ENCODE assay signal across 21 mouse cellular contexts in the genomic region with DNA sequence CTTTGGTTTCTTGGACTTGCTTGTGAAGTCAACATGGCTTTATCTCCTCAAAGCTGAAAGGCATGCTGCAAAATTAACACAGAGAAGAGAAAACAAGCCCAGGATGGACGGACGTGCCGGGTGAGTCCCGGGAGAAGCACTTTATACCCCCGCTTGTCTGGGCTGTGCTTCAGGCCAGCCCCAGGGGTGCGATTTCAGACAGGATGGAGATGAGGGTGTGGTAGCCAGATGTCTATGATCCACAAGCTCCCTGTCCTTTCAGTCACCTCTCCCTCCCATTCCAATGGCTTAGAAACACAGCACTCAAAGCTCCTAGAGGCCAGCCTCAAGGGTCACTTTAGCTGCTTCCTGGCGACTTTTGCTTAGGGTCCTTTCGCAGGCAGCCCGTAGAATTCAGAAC. TPM values are rescaled to one million over a fixed set of nuclear protein-coding genes. Genes with fewer than 3 reads are reported as not detected.
DNase-seq lines count a peak whose midpoint lies in the region; ATAC-seq and TF ChIP-seq lines count a peak whose summit lies in the region.
"Had no signal": no experiment of that assay in that cellular context is flagged by ENCODE, and none has a peak within 500 bp of the region (broad histone marks: within the 10 kb centered on the region; RNA-seq: fewer than 3 reads in every experiment).

No protein-coding gene starts in this region.

- no peak overlapping the region for H3K4me2 ChIP-seq in kidney, embryonic 14.5 days (replicated peaks; ENCODE audit: low read depth, low read length)
- H3K4me2 ChIP-seq: embryonic facial prominence, embryonic 13.5 days; forebrain, embryonic 13.5 days; hindbrain, embryonic 12.5 days; limb, embryonic 12.5 days had no signal

- TF ChIP-seq POLR2A in cerebellum, adult 2 months (IDR thresholded peaks at IDR 0.05; ENCODE audit: borderline replicate concordance, insufficient read depth, low read length): no peak

- H3K36me3 ChIP-seq in kidney, embryonic 14.5 days (ENCODE audit: control insufficient read depth, insufficient read depth, low read length): no peaks in the 10 kb centered on the region
- no peaks in the 10 kb centered on the region for H3K36me3 ChIP-seq in hindbrain, embryonic 10.5 days
- H3K36me3 ChIP-seq: embryonic facial prominence, embryonic 13.5 days; hindbrain, embryonic 12.5 days; limb, embryonic 12.5 days had no signal

- 37% methylated on average over 9 of the region's 9 CpGs for WGBS in kidney, embryonic 14.5 days
- WGBS in cerebellum, adult 2 months: 75% methylated on average over 9 of the region's 9 CpGs
- 70% methylated on average over 9 of the region's 9 CpGs for WGBS in hindbrain, embryonic 10.5 days

- H3K9ac ChIP-seq in kidney, embryonic 14.5 days (ENCODE audit: low read depth, low read length): no peak overlapping the region
- H3K9ac ChIP-seq: embryonic facial prominence, embryonic 13.5 days; forebrain, embryonic 13.5 days; hindbrain, embryonic 12.5 days; limb, embryonic 12.5 days; liver, postnatal 0 days had no signal

- H3K9me3 ChIP-seq in kidney, embryonic 14.5 days (ENCODE audit: control insufficient read depth, low read length): no peaks in the 10 kb centered on the region
- no peaks in the 10 kb centered on the region for H3K9me3 ChIP-seq in hindbrain, embryonic 10.5 days
- H3K9me3 ChIP-seq: embryonic facial prominence, embryonic 13.5 days; forebrain, embryonic 13.5 days; hindbrain, embryonic 12.5 days; limb, embryonic 12.5 days had no signal

- H3K4me3 ChIP-seq in kidney, embryonic 14.5 days (ENCODE audit: low read length): no peak overlapping the region
- H3K4me3 ChIP-seq in cerebellum, adult 2 months (replicated peaks; ENCODE audit: insufficient read depth, low read depth, low read length): no peak overlapping the region
- H3K4me3 ChIP-seq in hindbrain, embryonic 10.5 days: no peak overlapping the region
- H3K4me3 ChIP-seq: embryonic facial prominence, embryonic 13.5 days; forebrain, embryonic 13.5 days; hindbrain, embryonic 12.5 days; limb, embryonic 12.5 days had no signal

- H3K27me3 ChIP-seq in kidney, embryonic 14.5 days (ENCODE audit: control insufficient read depth, insufficient read depth, low read length): no peaks in the 10 kb centered on the region
- no peaks in the 10 kb centered on the region for H3K27me3 ChIP-seq in cerebellum, adult 2 months (ENCODE audit: control insufficient read depth, insufficient read depth, low read length)
- no peaks in the 10 kb centered on the region for H3K27me3 ChIP-seq in hindbrain, embryonic 10.5 days (ENCODE audit: insufficient read depth, poor library complexity, severe bottlenecking)
- H3K27me3 ChIP-seq: embryonic facial prominence, embryonic 13.5 days; forebrain, embryonic 13.5 days; hindbrain, embryonic 12.5 days; limb, embryonic 12.5 days had no signal

- peaks cover 7% of the 10 kb centered on the region; the same call in 1 of the 2 replicates for H3K4me1 ChIP-seq in kidney, embryonic 14.5 days (ENCODE audit: control insufficient read depth, insufficient read depth, low read length)
- no peaks in the 10 kb centered on the region for H3K4me1 ChIP-seq in cerebellum, adult 2 months (ENCODE audit: control insufficient read depth, insufficient read depth, low read length)
- 0 out of 2 replicates have a peak, but pooled peaks cover 4% of the 10 kb centered on the region for H3K4me1 ChIP-seq in hindbrain, embryonic 10.5 days (replicated peaks)
- H3K4me1 ChIP-seq: forebrain, embryonic 13.5 days had no signal

- TF ChIP-seq CTCF in cerebellum, adult 2 months (IDR thresholded peaks at IDR 0.05; ENCODE audit: borderline replicate concordance, insufficient read depth, low read depth, low read length): no peak

- no peak for DNase-seq in kidney, adult 9 months
- DNase-seq in ES-CJ7 (ENCODE audit: low read depth, low spot score) (peak; percentile 56), R1 (ENCODE audit: low read depth, low spot score) (peak; percentile 63)
- peak; percentile 69 for DNase-seq in gastrocnemius, postnatal 14 days
- no peak for DNase-seq in frontal cortex, adult 2 months (ENCODE audit: extremely low spot score in 1 of 2, low spot score in 1 of 2)
- no peak for DNase-seq in cerebellum, adult 2 months
- no peak for DNase-seq in hindbrain, embryonic 10.5 days (ENCODE audit: low spot score)
- DNase-seq: cerebellum, postnatal 14 days; liver, postnatal 0 days; midbrain, embryonic 14.5 days; thymus, postnatal 4 days had no signal

- ATAC-seq in kidney, embryonic 14.5 days (ENCODE audit: low FRiP score, low TSS enrichment): 0 out of 2 replicates have a peak, but pooled peaks have one; percentile 35
- ATAC-seq: activated CD4-positive, CD25-positive, alpha-beta regulatory T cell, adult 4 months; CD4-positive, CD25-positive, alpha-beta regulatory T cell, adult 4 months; forebrain, embryonic 13.5 days; liver, postnatal 0 days had no signal

- intact Hi-C loops in gastrocnemius, postnatal 14 days (cut with DNase I; ENCODE audit: low total_unique reads): no loop called here

- H3K27ac ChIP-seq in kidney, embryonic 14.5 days (ENCODE audit: low read depth, low read length): no peak overlapping the region
- no peak overlapping the region for H3K27ac ChIP-seq in cerebellum, adult 2 months (ENCODE audit: insufficient read depth, low read length)
- no peak overlapping the region for H3K27ac ChIP-seq in hindbrain, embryonic 10.5 days
- H3K27ac ChIP-seq: embryonic facial prominence, embryonic 13.5 days; forebrain, embryonic 13.5 days; hindbrain, embryonic 12.5 days; limb, embryonic 12.5 days had no signal

RNA-seq across cellular contexts. Expression of a gene that starts 3.8 kb away (rescaled TPM):
- polyA plus RNA-seq in kidney, embryonic 14.5 days (2014; fragmentation: Nextera tagmentation; extraction: Ambion mirVana): 0.30 and 0.50 TPM in 2 replicates
- total RNA-seq in gastrocnemius, postnatal 14 days (2021): not detected
- 0.40 and 0.42 TPM in 2 replicates for polyA plus RNA-seq in frontal cortex, adult 2 months (2012; rRNA removed)
- not detected in 2 replicates for polyA plus RNA-seq in cerebellum, adult 2 months (2012; rRNA removed)
- 0.29 TPM in 1 of 2 replicates, not detected in the other for polyA plus RNA-seq in hindbrain, embryonic 10.5 days (2016; fragmentation: Nextera tagmentation; extraction: Ambion mirVana)
- total RNA-seq: adrenal gland, postnatal 4 days; layer of hippocampus, adult 18-20 months; left cerebral cortex, adult 18-20 months had no signal
- polyA plus RNA-seq: activated CD4-positive, CD25-positive, alpha-beta regulatory T cell, adult 4 months; CD4-positive, CD25-positive, alpha-beta regulatory T cell, adult 4 months; embryonic facial prominence, embryonic 13.5 days; forebrain, embryonic 13.5 days; limb, embryonic 12.5 days; liver, postnatal 0 days; midbrain, embryonic 14.5 days had no signal

RNA-seq across cellular contexts. Expression of a gene that starts 48.4 kb away (rescaled TPM):
- 14.0 and 23.7 TPM in 2 replicates for polyA plus RNA-seq in kidney, embryonic 14.5 days (2014; fragmentation: Nextera tagmentation; extraction: Ambion mirVana)
- total RNA-seq in gastrocnemius, postnatal 14 days (2021): 100 to 1,000 TPM in 1 of 2 experiments, 10 to 100 TPM in 1; 83.9 to 105 TPM
- 1.7 and 3.6 TPM in 2 replicates for polyA plus RNA-seq in frontal cortex, adult 2 months (2012; rRNA removed)
- polyA plus RNA-seq in cerebellum, adult 2 months (2012; rRNA removed): 1.5 and 1.8 TPM in 2 replicates
- polyA plus RNA-seq in hindbrain, embryonic 10.5 days (2016; fragmentation: Nextera tagmentation; extraction: Ambion mirVana): 6.2 and 10.5 TPM in 2 replicates

RNA-seq across cellular contexts. Expression of a gene that starts 59.8 kb away (rescaled TPM):
- polyA plus RNA-seq in kidney, embryonic 14.5 days (2014; fragmentation: Nextera tagmentation; extraction: Ambion mirVana): 0.64 and 1.1 TPM in 2 replicates
- total RNA-seq in gastrocnemius, postnatal 14 days (2021): under 1 TPM in 1 of 2 experiments, not detected in 1; 0.29 TPM
- 0.19 and 0.32 TPM in 2 replicates for polyA plus RNA-seq in frontal cortex, adult 2 months (2012; rRNA removed)
- 0.13 TPM in 1 of 2 replicates, not detected in the other for polyA plus RNA-seq in cerebellum, adult 2 months (2012; rRNA removed)
- polyA plus RNA-seq in hindbrain, embryonic 10.5 days (2016; fragmentation: Nextera tagmentation; extraction: Ambion mirVana): 0.39 and 0.58 TPM in 2 replicates
- total RNA-seq: adrenal gland, postnatal 4 days; layer of hippocampus, adult 18-20 months; left cerebral cortex, adult 18-20 months had no signal
- polyA plus RNA-seq: activated CD4-positive, CD25-positive, alpha-beta regulatory T cell, adult 4 months; CD4-positive, CD25-positive, alpha-beta regulatory T cell, adult 4 months had no signal

Comparison
In these comparisons a context has a peak if more than half of its experiments do, and no peak if none do; other contexts are left out.
1. DNase-seq: peak in ES-CJ7 (single experiment), R1 (single experiment) and gastrocnemius, postnatal 14 days (single experiment); none in kidney, adult 9 months (single experiment), frontal cortex, adult 2 months (0 of 2), cerebellum, adult 2 months (0 of 2) and hindbrain, embryonic 10.5 days (single experiment).